Mouse (Mus musculus) midbrain, embryonic 11.5 days (tissue): ENCODE results near the gene Sema3c. TPM values are rescaled to one million over a fixed set of nuclear protein-coding genes. Genes with fewer than 3 reads are reported as not detected.
A peak's percentile ranks its signal among the peaks of the same experiment; 100 is the strongest.

Source experiments
- ATAC-seq: fragments of 200-750 bp; cut with Nextera tagmentation; 2 replicates; pipeline ENCODE4 v1.8.0; 2017; ENCODE audit warnings: moderate TSS enrichment, moderate library complexity; ENCODE audit not compliant: low FRiP score
- DNase-seq: peaks from one replicate; pipeline ENCODE4 v3.0.0; 2015; ENCODE audit warnings: low spot score; ENCODE audit errors: missing footprints
- H3K27ac ChIP-seq: fragments of 300-500 bp; sonication (generic); 2 replicates; pipeline ENCODE4 v1.5.1; 2014; ENCODE audit warnings: low read depth, low read length
- H3K27me3 ChIP-seq: fragments of 300-500 bp; sonication (generic); 2 replicates; pipeline ENCODE4 v1.6.1; 2014; ENCODE audit warnings: mild to moderate bottlenecking, low read length, moderate library complexity, mixed read lengths; ENCODE audit not compliant: control insufficient read depth, insufficient read depth
- H3K36me3 ChIP-seq: fragments of 300-500 bp; sonication (generic); 2 replicates; pipeline ENCODE4 v1.6.1; 2014; ENCODE audit warnings: mild to moderate bottlenecking, low read length, moderate library complexity, mixed read lengths; ENCODE audit not compliant: control insufficient read depth, insufficient read depth
- H3K4me1 ChIP-seq: fragments of 300-500 bp; sonication (generic); 2 replicates; pipeline ENCODE4 v1.6.1; 2014; ENCODE audit warnings: low read length; ENCODE audit not compliant: control insufficient read depth, insufficient read depth
- H3K4me2 ChIP-seq: fragments of 300-500 bp; sonication (generic); 2 replicates; pipeline ENCODE4 v1.6.1; 2014; ENCODE audit warnings: mild to moderate bottlenecking, moderate library complexity
- H3K4me3 ChIP-seq: fragments of 300-500 bp; sonication (generic); 2 replicates; pipeline ENCODE4 v1.5.1; 2014; ENCODE audit warnings: low read depth, low read length
- H3K9ac ChIP-seq: fragments of 300-500 bp; sonication (generic); 2 replicates; pipeline ENCODE4 v1.6.1; 2014; ENCODE audit warnings: low read length
- H3K9me3 ChIP-seq: fragments of 300-500 bp; sonication (generic); 2 replicates; pipeline ENCODE4 v1.6.1; 2016; ENCODE audit warnings: low read length; ENCODE audit not compliant: control insufficient read depth
- WGBS: fragments of 180-500 bp; shearing (Covaris S2); extraction: QIAGEN DNeasy Blood & Tissue Kit; methylation state at CpG from one replicate; pipeline ENCODE4 v1.1.7; 2014; 5-methylcytosine and 5-hydroxymethylcytosine counted together
- polyA plus RNA-seq: library from polyadenylated mRNA; unstranded; fragments of >200 nt; fragmentation: Nextera tagmentation; extraction: Ambion mirVana; gene quantifications from 2 replicates; pipeline ENCODE4 v1.2.1, GENCODE M21; 2014

The Sema3c gene
- polyA plus RNA-seq, 1 experiment from 2014 or later = 18.8 TPM

DNA sequence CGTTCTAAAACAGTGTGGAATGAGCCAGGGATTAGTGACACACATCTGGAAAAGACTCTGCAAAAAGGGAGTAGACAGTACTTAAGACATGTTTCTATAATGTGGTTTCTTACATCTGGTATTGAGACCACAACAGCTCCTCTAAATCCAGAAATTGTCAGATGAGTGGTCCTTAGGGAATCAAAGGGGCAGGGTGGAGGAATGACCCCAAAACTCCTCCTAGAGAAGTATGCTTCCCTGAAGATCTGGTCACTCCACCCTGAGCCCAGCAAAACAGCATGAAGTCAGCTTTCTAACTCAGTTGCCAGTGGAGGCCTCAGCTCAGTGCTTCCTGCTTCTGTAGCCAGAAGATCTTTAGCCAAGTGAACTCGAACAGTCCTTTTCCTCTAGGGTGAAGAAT lies 115.0 kb downstream of the Sema3c start:
- Histone ChIP-seq H3K4me1 (no peaks in the 10 kb centered on the region), H3K36me3 (no peaks in the 10 kb centered on the region), H3K4me2 (no peak overlapping the region), H3K4me3 (no peak overlapping the region), H3K9ac (no peak overlapping the region), H3K9me3 (no peaks in the 10 kb centered on the region), H3K27me3 (no peaks in the 10 kb centered on the region), H3K27ac (no peak overlapping the region)
- no peak for ATAC-seq
- 78% methylated on average over 2 of the region's 2 CpGs for WGBS
- DNase-seq = no peak

DNA sequence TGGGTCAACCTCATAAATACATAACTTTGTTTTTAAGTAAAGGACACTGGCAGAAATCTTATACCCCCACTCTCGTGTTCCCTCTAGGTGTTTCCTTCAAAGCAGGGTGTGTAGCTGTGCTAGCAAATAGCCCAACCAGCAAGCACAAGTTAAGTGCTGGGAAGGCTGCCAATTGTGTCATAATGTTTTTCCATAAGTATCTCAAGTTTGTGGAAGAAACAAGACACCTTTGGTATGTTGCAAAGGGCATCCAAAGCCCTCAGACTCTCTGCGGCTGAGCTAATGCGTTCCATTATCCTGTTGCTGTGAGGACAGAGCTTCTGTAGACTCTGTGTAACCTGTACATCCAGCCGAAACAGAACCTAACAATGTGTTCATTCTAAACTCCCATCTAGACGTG lies 115.5 kb downstream of the Sema3c start:
- 79% methylated on average over 5 of the region's 5 CpGs for WGBS
- H3K36me3 ChIP-seq = no peaks in the 10 kb centered on the region
- H3K9ac ChIP-seq = no peak overlapping the region
- H3K4me2 ChIP-seq = no peak overlapping the region
- no peak overlapping the region for H3K27ac ChIP-seq
- no peaks in the 10 kb centered on the region for H3K4me1 ChIP-seq
- ATAC-seq (no peak), DNase-seq (peak; percentile 64)
- no peak overlapping the region for H3K4me3 ChIP-seq
- H3K9me3 ChIP-seq = no peaks in the 10 kb centered on the region
- H3K27me3 ChIP-seq = no peaks in the 10 kb centered on the region

DNA sequence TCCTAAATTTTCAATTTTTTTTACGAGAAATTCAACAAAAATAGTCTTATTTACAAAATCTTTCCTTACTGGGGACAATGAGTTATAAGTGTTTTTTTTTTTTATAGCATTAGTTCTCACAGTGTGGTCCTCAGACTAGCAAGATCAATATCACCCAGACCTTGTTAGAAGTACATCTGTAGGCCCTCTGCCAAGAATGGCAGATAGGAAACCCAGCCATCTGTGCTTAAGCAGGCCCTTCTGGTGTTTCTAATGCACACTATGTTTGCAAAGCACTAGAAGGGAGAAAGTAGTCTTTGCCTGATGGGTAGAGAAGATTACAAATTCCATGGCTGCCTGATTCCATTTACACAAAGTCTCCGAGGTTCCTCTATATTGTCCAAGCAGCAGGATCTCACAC lies 121.3 kb downstream of the Sema3c start:
- no peaks in the 10 kb centered on the region for H3K27me3 ChIP-seq

DNA sequence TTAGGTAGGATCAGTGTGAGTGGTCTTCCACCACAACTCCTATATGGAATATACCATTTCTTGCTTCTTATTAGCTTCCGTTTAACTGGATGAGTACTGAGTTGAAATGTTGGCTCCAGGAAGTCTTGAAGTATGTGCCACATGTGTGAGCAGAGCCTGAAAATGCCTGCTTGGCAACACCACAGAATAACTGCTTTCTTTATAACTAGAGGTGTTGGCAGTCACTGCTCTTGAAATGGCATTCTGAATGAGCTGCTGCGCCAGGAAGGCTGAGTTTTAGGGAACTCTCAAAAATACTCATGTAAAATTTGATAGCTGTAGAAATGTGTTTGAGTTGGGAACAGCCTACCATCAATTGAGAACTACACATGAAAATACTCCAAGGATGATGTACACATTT lies 124.8 kb downstream of the Sema3c start:
- H3K4me2 ChIP-seq = no peak overlapping the region
- no peak overlapping the region for H3K27ac ChIP-seq
- no peaks in the 10 kb centered on the region for H3K27me3 ChIP-seq
- no peak for DNase-seq
- no peak for ATAC-seq
- H3K9ac ChIP-seq = no peak overlapping the region
- no peaks in the 10 kb centered on the region for H3K36me3 ChIP-seq
- H3K4me3 ChIP-seq = no peak overlapping the region
- H3K9me3 ChIP-seq = no peaks in the 10 kb centered on the region
- H3K4me1 ChIP-seq = no peaks in the 10 kb centered on the region
- 90% methylated on average over 2 of the region's 2 CpGs for WGBS

More for the DNA sequence above, 121.3 kb downstream of the Sema3c start:
- Histone ChIP-seq H3K9ac (no peak overlapping the region), H3K4me3 (no peak overlapping the region), H3K36me3 (no peaks in the 10 kb centered on the region), H3K9me3 (no peaks in the 10 kb centered on the region), H3K4me1 (no peaks in the 10 kb centered on the region), H3K4me2 (no peak overlapping the region), H3K27ac (no peak overlapping the region)
- DNase-seq = no peak
- WGBS = 80% methylated on average over 2 of the region's 2 CpGs
- no peak for ATAC-seq

DNA sequence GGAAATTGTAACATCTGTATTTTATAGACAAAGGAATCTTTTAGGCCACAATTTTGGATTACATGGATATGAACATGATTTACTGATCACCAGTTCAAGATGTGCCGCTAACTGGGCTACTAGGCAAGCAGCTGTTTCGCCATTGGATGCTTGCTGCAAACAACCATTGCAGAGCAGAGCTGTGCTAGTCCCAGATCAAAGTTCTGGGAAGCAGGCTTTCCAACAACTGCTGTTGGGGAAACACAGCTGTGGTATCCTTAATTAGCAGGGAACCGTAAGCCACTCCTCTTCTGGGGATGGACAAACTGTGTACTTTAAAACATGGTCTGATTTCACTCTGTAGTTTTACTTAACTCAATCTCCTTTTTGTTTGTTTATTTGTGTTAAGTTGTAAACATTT lies 130.1 kb downstream of the Sema3c start:
- no peak overlapping the region for H3K9ac ChIP-seq
- no peaks in the 10 kb centered on the region for H3K4me1 ChIP-seq
- H3K4me3 ChIP-seq = no peak overlapping the region
- no peak for ATAC-seq
- H3K9me3 ChIP-seq = no peaks in the 10 kb centered on the region
- WGBS = 61% methylated on average over 3 of the region's 3 CpGs
- H3K27ac ChIP-seq = no peak overlapping the region
- H3K4me2 ChIP-seq = no peak overlapping the region
- H3K36me3 ChIP-seq = no peaks in the 10 kb centered on the region
- no peak for DNase-seq
- H3K27me3 ChIP-seq = no peaks in the 10 kb centered on the region

DNA sequence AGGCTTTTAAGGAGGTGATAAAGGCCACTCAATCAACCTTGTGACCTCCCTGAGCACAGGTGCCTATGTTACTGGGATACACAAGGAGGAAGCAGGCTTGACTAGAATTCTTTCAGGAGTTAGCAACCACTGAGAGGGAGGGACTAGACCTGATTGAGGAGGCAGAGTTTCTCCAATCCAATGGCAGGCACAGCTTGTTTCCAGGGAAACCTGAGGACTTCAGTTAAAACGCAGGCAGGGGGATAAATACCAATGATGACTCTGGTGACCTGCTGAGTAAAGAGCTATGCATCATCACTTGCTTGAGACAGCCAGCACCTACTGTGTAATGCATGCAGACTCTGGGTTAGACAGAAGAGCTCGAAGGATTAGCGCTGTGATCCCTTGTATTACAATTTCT lies 133.0 kb downstream of the Sema3c start:
- Histone ChIP-seq H3K27ac (no peak overlapping the region), H3K9ac (no peak overlapping the region), H3K4me2 (no peak overlapping the region), H3K36me3 (no peaks in the 10 kb centered on the region), H3K27me3 (no peaks in the 10 kb centered on the region), H3K9me3 (no peaks in the 10 kb centered on the region), H3K4me1 (no peaks in the 10 kb centered on the region), H3K4me3 (no peak overlapping the region)
- WGBS = 25% methylated on average over 3 of the region's 3 CpGs
- ATAC-seq = peak; percentile 70
- DNase-seq = no peak

DNA sequence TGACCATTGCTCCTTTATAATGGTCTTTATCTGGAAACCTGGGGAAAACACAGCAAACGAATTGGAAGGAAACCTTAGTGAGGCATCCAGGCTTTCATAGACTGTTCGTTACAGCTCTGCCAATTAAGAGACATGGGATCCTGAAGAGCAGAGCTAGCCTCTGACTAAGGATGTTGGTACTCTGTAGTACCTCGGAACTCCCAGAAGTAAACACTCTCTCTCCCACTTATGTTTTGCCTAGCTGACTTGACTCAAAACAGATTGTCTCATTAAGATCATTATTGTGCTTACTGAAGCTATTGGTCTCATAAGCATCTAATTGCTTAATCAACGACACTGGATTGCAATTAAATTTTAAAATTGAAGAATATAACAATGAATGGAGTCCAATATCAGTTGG lies 138.3 kb downstream of the Sema3c start:
- H3K4me1 ChIP-seq = no peaks in the 10 kb centered on the region
- ATAC-seq = no peak
- 76% methylated on average over 4 of the region's 4 CpGs for WGBS
- no peak overlapping the region for H3K9ac ChIP-seq
- H3K27ac ChIP-seq = no peak overlapping the region
- DNase-seq = no peak
- no peak overlapping the region for H3K4me2 ChIP-seq
- no peaks in the 10 kb centered on the region for H3K27me3 ChIP-seq
- no peak overlapping the region for H3K4me3 ChIP-seq
- H3K36me3 ChIP-seq = no peaks in the 10 kb centered on the region
- H3K9me3 ChIP-seq = no peaks in the 10 kb centered on the region

DNA sequence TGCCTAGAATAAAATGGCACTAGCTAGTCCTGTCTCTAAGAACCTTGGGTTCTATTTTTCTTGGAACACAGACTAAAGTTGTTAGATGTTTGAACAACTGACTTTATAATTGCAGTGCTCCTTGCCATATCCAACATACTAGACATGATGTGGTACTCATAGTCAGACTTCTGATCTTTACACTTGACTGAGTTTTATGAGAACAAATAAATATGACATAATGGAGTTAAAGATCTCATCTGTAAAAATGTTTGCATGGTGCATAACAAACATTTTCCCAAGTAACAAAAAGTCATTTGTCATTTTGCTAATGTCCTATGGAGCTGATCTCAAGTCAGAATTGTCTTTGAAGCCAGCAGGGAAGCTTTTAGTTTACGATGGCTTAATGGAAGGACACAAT lies 141.1 kb downstream of the Sema3c start:
- Histone ChIP-seq H3K27me3 (no peaks in the 10 kb centered on the region), H3K27ac (no peak overlapping the region), H3K4me3 (no peak overlapping the region), H3K4me1 (no peaks in the 10 kb centered on the region), H3K36me3 (no peaks in the 10 kb centered on the region), H3K9me3 (no peaks in the 10 kb centered on the region), H3K9ac (no peak overlapping the region), H3K4me2 (no peak overlapping the region)
- no peak for ATAC-seq
- WGBS = 69% methylated on average over 1 of the region's 1 CpGs
- DNase-seq = no peak

DNA sequence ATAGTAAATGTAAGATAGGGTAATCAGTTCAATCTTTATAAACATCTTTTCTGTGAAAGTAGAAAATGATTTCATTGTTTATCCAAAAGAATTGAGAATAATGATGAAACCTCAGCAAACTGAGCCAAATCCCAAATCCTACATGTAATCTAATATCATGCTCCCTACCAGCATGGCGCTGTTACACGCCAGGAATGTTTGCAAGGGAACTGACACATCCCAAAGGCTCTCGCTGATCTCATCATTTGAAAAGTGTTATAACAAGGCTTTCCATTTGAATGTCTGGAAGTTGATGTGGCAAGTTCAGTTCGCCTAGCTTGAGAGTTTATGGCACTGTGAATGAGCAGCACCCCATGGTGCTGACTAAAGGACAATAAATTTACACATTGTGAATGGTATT lies 145.9 kb downstream of the Sema3c start:
- Histone ChIP-seq H3K9ac (no peak overlapping the region), H3K36me3 (no peaks in the 10 kb centered on the region), H3K4me2 (no peak overlapping the region), H3K4me3 (no peak overlapping the region), H3K9me3 (no peaks in the 10 kb centered on the region), H3K27me3 (no peaks in the 10 kb centered on the region), H3K27ac (no peak overlapping the region), H3K4me1 (no peaks in the 10 kb centered on the region)
- DNase-seq (no peak), ATAC-seq (no peak)
- 77% methylated on average over 4 of the region's 4 CpGs for WGBS

DNA sequence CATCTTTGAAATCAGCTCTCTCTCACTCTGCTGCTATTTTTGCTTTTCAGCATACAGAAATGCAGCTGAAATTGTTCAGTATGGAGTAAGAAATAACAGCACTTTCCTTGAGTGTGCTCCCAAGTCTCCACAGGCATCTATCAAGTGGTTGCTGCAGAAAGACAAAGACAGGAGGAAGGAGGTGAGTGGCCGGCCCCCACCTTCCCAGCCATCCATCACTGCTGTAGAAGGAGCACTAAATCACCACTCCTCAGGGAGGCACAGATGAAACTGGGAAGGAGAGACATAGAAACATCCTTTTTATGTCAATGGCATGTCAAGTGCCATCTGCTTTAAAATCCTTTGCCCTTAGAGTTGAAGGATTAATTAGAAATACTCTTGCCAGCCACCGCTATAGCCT lies 149.9 kb downstream of the Sema3c start:
- H3K27ac ChIP-seq = no peak overlapping the region
- 71% methylated on average over 2 of the region's 2 CpGs for WGBS

More for the DNA sequence above, 149.9 kb downstream of the Sema3c start:
- H3K36me3 ChIP-seq = no peaks in the 10 kb centered on the region
- ATAC-seq = no peak
- no peak for DNase-seq
- H3K9me3 ChIP-seq = no peaks in the 10 kb centered on the region
- H3K9ac ChIP-seq = no peak overlapping the region
- no peaks in the 10 kb centered on the region for H3K4me1 ChIP-seq
- H3K4me3 ChIP-seq = no peak overlapping the region
- H3K4me2 ChIP-seq = no peak overlapping the region
- no peaks in the 10 kb centered on the region for H3K27me3 ChIP-seq
